ENCODE assay signal across 14 mouse cellular contexts in genomic region chr16:30205314-30205815, GRCm38 (mm10).
DNase-seq lines count a peak whose midpoint lies in the region; ATAC-seq lines count a peak whose summit lies in the region.
"Had no signal": no experiment of that assay in that cellular context is flagged by ENCODE, and none has a peak within 500 bp of the region (broad histone marks: within the 10 kb centered on the region; RNA-seq: fewer than 3 reads in every experiment).

No protein-coding gene starts in this region.

- 0 out of 2 replicates have a peak, but pooled peaks cover 9% of the 10 kb centered on the region for H3K4me1 ChIP-seq in heart, embryonic 10.5 days
- no peaks in the 10 kb centered on the region for H3K4me1 ChIP-seq in heart, embryonic 12.5 days (replicated peaks)
- peaks cover 15% of the 10 kb centered on the region for H3K4me1 ChIP-seq in embryonic facial prominence, embryonic 12.5 days
- peaks cover 6% of the 10 kb centered on the region; the same call in 1 of the 2 replicates for H3K4me1 ChIP-seq in limb, embryonic 11.5 days (ENCODE audit: control insufficient read depth, insufficient read depth, low read length)
- no peaks in the 10 kb centered on the region for H3K4me1 ChIP-seq in neural tube, embryonic 14.5 days (ENCODE audit: control insufficient read depth, insufficient read depth, low read length)
- H3K4me1 ChIP-seq: liver, embryonic 13.5 days had no signal

- H3K4me3 ChIP-seq in heart, embryonic 10.5 days, result no peak overlapping the region
- H3K4me3 ChIP-seq in heart, embryonic 12.5 days, result no peak overlapping the region
- no peak overlapping the region for H3K4me3 ChIP-seq in embryonic facial prominence, embryonic 12.5 days
- no peak overlapping the region for H3K4me3 ChIP-seq in limb, embryonic 11.5 days (ENCODE audit: low read depth, low read length)
- H3K4me3 ChIP-seq in neural tube, embryonic 14.5 days (ENCODE audit: low read depth, low read length), result no peak overlapping the region
- H3K4me3 ChIP-seq: liver, embryonic 13.5 days had no signal

- no peaks in the 10 kb centered on the region for H3K36me3 ChIP-seq in heart, embryonic 10.5 days
- H3K36me3 ChIP-seq in heart, embryonic 12.5 days, result no peaks in the 10 kb centered on the region
- H3K36me3 ChIP-seq in embryonic facial prominence, embryonic 12.5 days, result no peaks in the 10 kb centered on the region
- no peaks in the 10 kb centered on the region for H3K36me3 ChIP-seq in limb, embryonic 11.5 days (ENCODE audit: control insufficient read depth, insufficient read depth, low read length)
- H3K36me3 ChIP-seq in neural tube, embryonic 14.5 days (ENCODE audit: control insufficient read depth, insufficient read depth, low read length), result no peaks in the 10 kb centered on the region
- H3K36me3 ChIP-seq: liver, embryonic 13.5 days had no signal

- H3K9ac ChIP-seq in heart, embryonic 12.5 days, result no peak overlapping the region
- H3K9ac ChIP-seq in embryonic facial prominence, embryonic 12.5 days, result no peak overlapping the region
- H3K9ac ChIP-seq in limb, embryonic 11.5 days (ENCODE audit: low read length), result peak overlapping the region; percentile 17; the same call in 1 of the 2 replicates
- no peak overlapping the region for H3K9ac ChIP-seq in neural tube, embryonic 14.5 days (replicated peaks; ENCODE audit: low read depth, low read length)
- H3K9ac ChIP-seq: liver, embryonic 13.5 days had no signal

- peaks cover 38% of the 10 kb centered on the region for H3K27me3 ChIP-seq in heart, embryonic 10.5 days (ENCODE audit: insufficient read depth, poor library complexity, severe bottlenecking)
- H3K27me3 ChIP-seq in heart, embryonic 12.5 days (replicated peaks), result peaks cover 16% of the 10 kb centered on the region
- H3K27me3 ChIP-seq in embryonic facial prominence, embryonic 12.5 days, result no peaks in the 10 kb centered on the region; the same call in 1 of the 2 replicates
- no peaks in the 10 kb centered on the region for H3K27me3 ChIP-seq in limb, embryonic 11.5 days (ENCODE audit: control insufficient read depth, insufficient read depth, low read length)
- no peaks in the 10 kb centered on the region for H3K27me3 ChIP-seq in neural tube, embryonic 14.5 days (ENCODE audit: control insufficient read depth, insufficient read depth, low read length)
- H3K27me3 ChIP-seq: Patski had no signal

- no peaks in the 10 kb centered on the region for H3K9me3 ChIP-seq in heart, embryonic 10.5 days
- peaks cover 8% of the 10 kb centered on the region; the same call in 1 of the 2 replicates for H3K9me3 ChIP-seq in heart, embryonic 12.5 days (replicated peaks)
- peaks cover 5% of the 10 kb centered on the region for H3K9me3 ChIP-seq in embryonic facial prominence, embryonic 12.5 days
- peaks cover 3% of the 10 kb centered on the region; the same call in 1 of the 2 replicates for H3K9me3 ChIP-seq in limb, embryonic 11.5 days (ENCODE audit: control insufficient read depth, low read length)
- no peaks in the 10 kb centered on the region for H3K9me3 ChIP-seq in neural tube, embryonic 14.5 days (ENCODE audit: control insufficient read depth, low read length)

- ATAC-seq in heart, embryonic 12.5 days (ENCODE audit: insufficient number of reproducible peaks, low FRiP score), result no peak
- ATAC-seq in embryonic facial prominence, embryonic 12.5 days (ENCODE audit: insufficient number of reproducible peaks, insufficient read depth, low FRiP score, low TSS enrichment), result no peak
- ATAC-seq in limb, embryonic 11.5 days (ENCODE audit: insufficient number of reproducible peaks, low FRiP score, low TSS enrichment, low read depth), result no peak
- no peak for ATAC-seq in neural tube, embryonic 14.5 days (ENCODE audit: low read depth)
- ATAC-seq: Patski had no signal

- H3K4me2 ChIP-seq in heart, embryonic 12.5 days, result no peak overlapping the region
- 0 out of 2 replicates have a peak overlapping the region, but pooled peaks have one; percentile 5 for H3K4me2 ChIP-seq in embryonic facial prominence, embryonic 12.5 days (replicated peaks)
- no peak overlapping the region for H3K4me2 ChIP-seq in limb, embryonic 11.5 days (ENCODE audit: low read depth, severe bottlenecking)
- peak overlapping the region; percentile 8; the same call in 1 of the 2 replicates for H3K4me2 ChIP-seq in neural tube, embryonic 14.5 days (ENCODE audit: low read depth, low read length)
- H3K4me2 ChIP-seq: liver, embryonic 13.5 days had no signal

- DNase-seq in heart, embryonic 10.5 days (ENCODE audit: low spot score), result no peak
- DNase-seq in limb, embryonic 11.5 days (ENCODE audit: low spot score), result no peak
- DNase-seq in adrenal gland, adult 18-20 months (ENCODE audit: low spot score in 2 of 2), result no peak
- no peak for DNase-seq in layer of hippocampus, adult 18-20 months (ENCODE audit: low spot score in 2 of 2)
- no peak for DNase-seq in yolk sac, embryonic 10.5 days (ENCODE audit: low spot score)
- DNase-seq: cerebellum, adult 18-20 months; heart, postnatal 14 days; liver, embryonic 13.5 days; lung, postnatal 36 days; right cerebral cortex, postnatal 14 days had no signal

- 22% methylated on average over 8 of the region's 8 CpGs for WGBS in heart, embryonic 10.5 days
- WGBS in heart, embryonic 12.5 days, result 29% methylated on average over 8 of the region's 8 CpGs
- 10% methylated on average over 8 of the region's 8 CpGs for WGBS in embryonic facial prominence, embryonic 12.5 days
- 14% methylated on average over 8 of the region's 8 CpGs for WGBS in limb, embryonic 11.5 days
- 7% methylated on average over 8 of the region's 8 CpGs for WGBS in neural tube, embryonic 14.5 days

- H3K27ac ChIP-seq in heart, embryonic 10.5 days, result peak overlapping the region; percentile 25; the same call in 1 of the 2 replicates
- no peak overlapping the region for H3K27ac ChIP-seq in heart, embryonic 12.5 days (ENCODE audit: poor library complexity, severe bottlenecking)
- no peak overlapping the region for H3K27ac ChIP-seq in embryonic facial prominence, embryonic 12.5 days
- no peak overlapping the region for H3K27ac ChIP-seq in limb, embryonic 11.5 days (replicated peaks; ENCODE audit: low read depth, low read length)
- H3K27ac ChIP-seq in neural tube, embryonic 14.5 days (ENCODE audit: low read depth, low read length), result no peak overlapping the region
- H3K27ac ChIP-seq: liver, embryonic 13.5 days had no signal

Comparison
In these comparisons a context has a peak if more than half of its experiments do, and no peak if none do; other contexts are left out.
1. H3K4me2 ChIP-seq: peak in embryonic facial prominence, embryonic 12.5 days (single experiment) and neural tube, embryonic 14.5 days (single experiment); none in heart, embryonic 12.5 days (single experiment) and limb, embryonic 11.5 days (single experiment).